Comparison of ENCODE assay signal across 13 mouse cellular contexts in the genomic region with DNA sequence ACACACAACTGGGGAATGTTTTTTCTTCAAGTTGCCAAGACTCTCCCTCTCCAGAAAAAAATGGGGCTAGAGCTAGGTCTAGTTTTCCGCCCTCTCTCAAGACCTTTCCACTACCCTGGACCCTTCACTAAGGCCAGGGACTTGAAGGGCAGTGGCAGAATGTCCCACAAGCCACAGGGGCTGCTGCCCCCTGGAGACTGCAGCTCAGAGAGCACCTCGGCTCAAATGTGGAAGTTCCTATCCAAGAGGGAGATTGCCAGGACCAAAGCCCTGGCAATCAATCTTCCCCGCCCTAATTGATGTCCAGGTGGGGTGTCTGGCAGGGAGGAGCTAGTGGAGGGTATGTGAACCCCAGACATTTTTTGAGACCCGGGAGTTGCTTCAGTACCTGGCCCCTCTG. TPM values are rescaled to one million over a fixed set of nuclear protein-coding genes. Genes with fewer than 3 reads are reported as not detected.
DNase-seq lines count a peak whose midpoint lies in the region; ATAC-seq and TF ChIP-seq lines count a peak whose summit lies in the region.
"Had no signal": no experiment of that assay in that cellular context is flagged by ENCODE, and none has a peak within 500 bp of the region (broad histone marks: within the 10 kb centered on the region; RNA-seq: fewer than 3 reads in every experiment).

No protein-coding gene starts in this region.

- H3K9me3 ChIP-seq in hindbrain, embryonic 13.5 days, result no peaks in the 10 kb centered on the region
- no peaks in the 10 kb centered on the region for H3K9me3 ChIP-seq in neural tube, embryonic 14.5 days (ENCODE audit: control insufficient read depth, low read length)
- H3K9me3 ChIP-seq: liver, embryonic 12.5 days had no signal

- H3K27me3 ChIP-seq in hindbrain, embryonic 13.5 days, result peaks cover 66% of the 10 kb centered on the region
- peaks cover 3% of the 10 kb centered on the region; the same call in 1 of the 2 replicates for H3K27me3 ChIP-seq in neural tube, embryonic 14.5 days (ENCODE audit: control insufficient read depth, insufficient read depth, low read length)

- intact Hi-C loops in left cerebral cortex, adult 2 months (cut with DNase I), result no loop called here

- no peaks in the 10 kb centered on the region for H3K36me3 ChIP-seq in hindbrain, embryonic 13.5 days
- H3K36me3 ChIP-seq in neural tube, embryonic 14.5 days (ENCODE audit: control insufficient read depth, insufficient read depth, low read length), result no peaks in the 10 kb centered on the region
- H3K36me3 ChIP-seq: liver, embryonic 12.5 days had no signal

- peak; percentile 20 for DNase-seq in cerebellum, adult 8-10 months
- DNase-seq in cerebellum, adult 11 months, result no peak
- no peak for DNase-seq in left cerebral cortex, adult 2 months (ENCODE audit: extremely low spot score in 1 of 2, low spot score in 2 of 2)
- no peak for DNase-seq in left cerebral cortex, adult 9 months (ENCODE audit: low spot score in 2 of 2)
- no peak for DNase-seq in adrenal gland, postnatal 10 days
- no peak for DNase-seq in ovary, postnatal 14 days (ENCODE audit: low spot score)
- DNase-seq: kidney, adult 11 months had no signal

- TF ChIP-seq CTCF in left cerebral cortex, adult 2 months (IDR thresholded peaks at IDR 0.05), result peak; percentile 25

- H3K4me2 ChIP-seq in hindbrain, embryonic 13.5 days, result peak overlapping the region; percentile 91
- peak overlapping the region; percentile 93 for H3K4me2 ChIP-seq in neural tube, embryonic 14.5 days (ENCODE audit: low read depth, low read length)

- WGBS in hindbrain, embryonic 13.5 days, result 35% methylated on average over 4 of the region's 4 CpGs
- 23% methylated on average over 4 of the region's 4 CpGs for WGBS in neural tube, embryonic 14.5 days

- peaks cover 77% of the 10 kb centered on the region for H3K4me1 ChIP-seq in hindbrain, embryonic 13.5 days (replicated peaks)
- H3K4me1 ChIP-seq in neural tube, embryonic 14.5 days (ENCODE audit: control insufficient read depth, insufficient read depth, low read length), result peaks cover 22% of the 10 kb centered on the region

- H3K27ac ChIP-seq in left cerebral cortex, adult 2 months, result no peak overlapping the region
- H3K27ac ChIP-seq in hindbrain, embryonic 13.5 days, result 0 out of 2 replicates have a peak overlapping the region, but pooled peaks have one; percentile 73
- no peak overlapping the region for H3K27ac ChIP-seq in neural tube, embryonic 14.5 days (ENCODE audit: low read depth, low read length)
- H3K27ac ChIP-seq: liver, embryonic 12.5 days had no signal

- H3K9ac ChIP-seq in hindbrain, embryonic 13.5 days, result peak overlapping the region; percentile 76
- 0 out of 2 replicates have a peak overlapping the region, but pooled peaks have one; percentile 7 for H3K9ac ChIP-seq in neural tube, embryonic 14.5 days (replicated peaks; ENCODE audit: low read depth, low read length)
- H3K9ac ChIP-seq: liver, embryonic 12.5 days had no signal

- H3K4me3 ChIP-seq in left cerebral cortex, adult 2 months, result no peak overlapping the region
- H3K4me3 ChIP-seq in hindbrain, embryonic 13.5 days, result peak overlapping the region; percentile 56
- H3K4me3 ChIP-seq in neural tube, embryonic 14.5 days (ENCODE audit: low read depth, low read length), result no peak overlapping the region
- H3K4me3 ChIP-seq: erythroblast, embryonic 14.5 days had no signal

- no peak for ATAC-seq in hindbrain, embryonic 13.5 days (ENCODE audit: low FRiP score)
- no peak for ATAC-seq in neural tube, embryonic 14.5 days (ENCODE audit: low read depth)
- ATAC-seq: liver, embryonic 12.5 days; Patski had no signal

RNA-seq across cellular contexts. Expression of a gene that starts 4.9 kb away (rescaled TPM):
- total RNA-seq in left cerebral cortex, adult 2 months (2021), result 10 to 100 TPM; 29.5 to 29.8 TPM
- polyA plus RNA-seq in hindbrain, embryonic 13.5 days (2015; fragmentation: Nextera tagmentation; extraction: Ambion mirVana), result 21.4 and 22.3 TPM in 2 replicates
- polyA plus RNA-seq in neural tube, embryonic 14.5 days (2014; fragmentation: Nextera tagmentation; extraction: Ambion mirVana), result 18.8 and 20.4 TPM in 2 replicates
- total RNA-seq in adrenal gland, postnatal 10 days (2021), result under 1 TPM; 0.21 to 0.33 TPM
- polyA plus RNA-seq: erythroblast, embryonic 14.5 days; liver, embryonic 12.5 days had no signal

RNA-seq across cellular contexts. Expression of a gene that starts 7.9 kb away (rescaled TPM):
- total RNA-seq in left cerebral cortex, adult 2 months (2021), result not detected
- not detected in 2 replicates for polyA plus RNA-seq in hindbrain, embryonic 13.5 days (2015; fragmentation: Nextera tagmentation; extraction: Ambion mirVana)
- polyA plus RNA-seq in neural tube, embryonic 14.5 days (2014; fragmentation: Nextera tagmentation; extraction: Ambion mirVana), result not detected in 2 replicates
- total RNA-seq in adrenal gland, postnatal 10 days (2021), result not detected
- total RNA-seq: layer of hippocampus, postnatal 10 days had no signal
- polyA plus RNA-seq: erythroblast, embryonic 14.5 days; liver, embryonic 12.5 days had no signal

RNA-seq across cellular contexts. Expression of a gene that starts 25.7 kb away (rescaled TPM):
- 1 to 10 TPM; 3.2 to 3.6 TPM for total RNA-seq in left cerebral cortex, adult 2 months (2021)
- polyA plus RNA-seq in hindbrain, embryonic 13.5 days (2015; fragmentation: Nextera tagmentation; extraction: Ambion mirVana), result 1.2 and 1.3 TPM in 2 replicates
- polyA plus RNA-seq in neural tube, embryonic 14.5 days (2014; fragmentation: Nextera tagmentation; extraction: Ambion mirVana), result 0.56 and 0.99 TPM in 2 replicates
- 1 to 10 TPM in 1 of 2 experiments, under 1 TPM in 1; 0.67 to 1.1 TPM for total RNA-seq in adrenal gland, postnatal 10 days (2021)
- polyA plus RNA-seq: erythroblast, embryonic 14.5 days; liver, embryonic 12.5 days had no signal

Comparison
In these comparisons a context has a peak if more than half of its experiments do, and no peak if none do; other contexts are left out.
1. RNA of a gene that starts 4.9 kb away (total RNA-seq): 29.5 to 29.8 TPM in left cerebral cortex, adult 2 months; 0.21 to 0.33 TPM in adrenal gland, postnatal 10 days; every median in the first group is over 10 times any median in the second.